ENCODE assay signal across 20 mouse cellular contexts in the genomic region with DNA sequence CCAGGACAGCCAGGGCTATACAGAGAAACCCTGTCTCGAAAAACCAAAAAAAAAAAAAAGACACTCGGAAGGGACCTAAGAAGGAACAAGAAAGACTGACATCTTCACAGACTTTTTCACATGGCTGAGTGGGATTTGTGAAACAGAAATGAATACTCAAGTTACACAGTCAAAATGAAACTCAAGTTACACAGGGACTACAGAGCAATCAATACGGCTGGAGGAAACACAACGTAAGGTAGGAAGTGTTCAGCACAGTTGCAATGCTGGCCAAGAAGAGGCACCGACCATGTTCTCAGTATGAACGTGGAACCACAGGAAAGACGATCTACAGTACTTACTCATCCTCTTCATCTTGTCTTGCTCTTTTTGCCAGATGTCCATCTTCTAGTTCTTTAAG.
"Had no signal": no experiment of that assay in that cellular context is flagged by ENCODE, and none has a peak within 500 bp of the region (broad histone marks: within the 10 kb centered on the region; RNA-seq: fewer than 3 reads in every experiment).

No protein-coding gene starts in this region.

- H3K4me2 ChIP-seq: kidney, embryonic 15.5 days; liver, embryonic 11.5 days; liver, embryonic 15.5 days; lung, embryonic 15.5 days; midbrain, embryonic 12.5 days; midbrain, embryonic 15.5 days; neural tube, embryonic 13.5 days had no signal

- H3K27me3 ChIP-seq: kidney, embryonic 15.5 days; liver, embryonic 15.5 days; lung, embryonic 15.5 days; midbrain, embryonic 12.5 days; midbrain, embryonic 15.5 days; neural tube, embryonic 13.5 days had no signal

- ATAC-seq: midbrain, embryonic 15.5 days had no signal

- H3K9ac ChIP-seq: kidney, embryonic 15.5 days; liver, embryonic 15.5 days; lung, embryonic 15.5 days; midbrain, embryonic 12.5 days; midbrain, embryonic 15.5 days; neural tube, embryonic 13.5 days had no signal

- DNase-seq: kidney, adult 11 months; kidney, adult 8-10 months; kidney, postnatal 10 days; kidney, postnatal 36 days; lung, adult 18-20 months; lung, postnatal 10 days; lung, postnatal 4 days; retina, postnatal 1 day; right cerebral cortex, postnatal 25 days; spleen, adult 18-20 months; thymus, adult 18-20 months; thymus, postnatal 36 days had no signal

- H3K27ac ChIP-seq: kidney, embryonic 15.5 days; liver, embryonic 15.5 days; lung, embryonic 15.5 days; midbrain, embryonic 12.5 days; midbrain, embryonic 15.5 days; neural tube, embryonic 13.5 days had no signal

- H3K9me3 ChIP-seq: kidney, embryonic 15.5 days; liver, embryonic 15.5 days; lung, embryonic 15.5 days; midbrain, embryonic 12.5 days; midbrain, embryonic 15.5 days; neural tube, embryonic 13.5 days had no signal

- H3K4me3 ChIP-seq: kidney, embryonic 15.5 days; liver, embryonic 15.5 days; lung, embryonic 15.5 days; midbrain, embryonic 12.5 days; midbrain, embryonic 15.5 days; myocyte; neural tube, embryonic 13.5 days had no signal
